In genomic region chr7:78895021-78895652, GRCm38 (mm10) we compare ENCODE assay signal across 8 mouse cellular contexts. TPM values are rescaled to one million over a fixed set of nuclear protein-coding genes. Genes with fewer than 3 reads are reported as not detected.
DNase-seq lines count a peak whose midpoint lies in the region; ATAC-seq lines count a peak whose summit lies in the region.

No protein-coding gene starts in this region.

- peaks cover 14% of the 10 kb centered on the region for H3K36me3 ChIP-seq in heart, embryonic 10.5 days
- H3K36me3 ChIP-seq in liver, embryonic 11.5 days (ENCODE audit: control insufficient read depth, insufficient read depth, low read length) = peaks cover 9% of the 10 kb centered on the region; the same call in 1 of the 2 replicates

- H3K4me3 ChIP-seq in heart, embryonic 10.5 days = peak overlapping the region; percentile 91
- H3K4me3 ChIP-seq in liver, embryonic 11.5 days (ENCODE audit: low read depth, low read length) = peak overlapping the region; percentile 84

- H3K4me2 ChIP-seq in liver, embryonic 11.5 days = peak overlapping the region; percentile 92

- peaks cover 5% of the 10 kb centered on the region for H3K27me3 ChIP-seq in heart, embryonic 10.5 days (ENCODE audit: insufficient read depth, poor library complexity, severe bottlenecking)
- 0 out of 2 replicates have a peak, but pooled peaks cover 2% of the 10 kb centered on the region for H3K27me3 ChIP-seq in liver, embryonic 11.5 days (replicated peaks; ENCODE audit: control insufficient read depth, insufficient read depth, low read length)

- 54% methylated on average over 13 of the region's 13 CpGs for WGBS in heart, embryonic 10.5 days
- WGBS in liver, embryonic 11.5 days = 34% methylated on average over 13 of the region's 13 CpGs

- no peak for ATAC-seq in liver, embryonic 11.5 days (replicated peaks; ENCODE audit: low FRiP score)

- H3K4me1 ChIP-seq in heart, embryonic 10.5 days = peaks cover 16% of the 10 kb centered on the region
- peaks cover 17% of the 10 kb centered on the region for H3K4me1 ChIP-seq in liver, embryonic 11.5 days (replicated peaks; ENCODE audit: control insufficient read depth, insufficient read depth, low read length)

- H3K9ac ChIP-seq in liver, embryonic 11.5 days (ENCODE audit: low read depth, low read length) = peak overlapping the region; percentile 47; the same call in 1 of the 2 replicates

- no peak for DNase-seq in heart, embryonic 10.5 days (ENCODE audit: low spot score)
- no peak for DNase-seq in heart, adult 8-10 months (ENCODE audit: low spot score)
- DNase-seq in thymus, postnatal 14 days = peak; percentile 13
- no peak for DNase-seq in thymus, postnatal 0 days (ENCODE audit: low spot score)
- no peak for DNase-seq in liver, embryonic 11.5 days (ENCODE audit: low spot score)
- peak; percentile 75 for DNase-seq in yolk sac, embryonic 10.5 days (ENCODE audit: low spot score)
- no peak for DNase-seq in c-Kit-positive CD71-positive TER-119-positive erythroid progenitor cells, embryonic 14.5 days (ENCODE audit: low spot score)
- no peak for DNase-seq in left cerebral cortex, adult 18-20 months (ENCODE audit: low spot score in 2 of 2)

- H3K9me3 ChIP-seq in heart, embryonic 10.5 days = no peaks in the 10 kb centered on the region
- H3K9me3 ChIP-seq in liver, embryonic 11.5 days (ENCODE audit: control insufficient read depth, low read length) = no peaks in the 10 kb centered on the region

- H3K27ac ChIP-seq in heart, embryonic 10.5 days = peak overlapping the region; percentile 90
- 0 out of 2 replicates have a peak overlapping the region, but pooled peaks have one; percentile 7 for H3K27ac ChIP-seq in liver, embryonic 11.5 days (ENCODE audit: low read depth, low read length)

RNA-seq across cellular contexts. Expression of gene Aen, which starts 0.5 kb away (rescaled TPM):
- 51.0 and 57.4 TPM in 2 replicates for polyA plus RNA-seq in heart, embryonic 10.5 days (2016; fragmentation: Nextera tagmentation; extraction: Ambion mirVana)
- 10 to 100 TPM; 32.7 to 39.3 (median 35.5) TPM for total RNA-seq in heart, adult 8-10 months (2022)
- polyA plus RNA-seq in thymus, postnatal 0 days (2015; fragmentation: Nextera tagmentation; extraction: Ambion mirVana) = 45.4 and 45.7 TPM in 2 replicates
- polyA plus RNA-seq in liver, embryonic 11.5 days (2014; fragmentation: Nextera tagmentation; extraction: Ambion mirVana) = 50.8 and 55.3 TPM in 2 replicates
- total RNA-seq in left cerebral cortex, adult 18-20 months (2021) = 10 to 100 TPM; 21.5 to 25.5 TPM

RNA-seq across cellular contexts. Expression of gene Isg20, which starts 18.1 kb away (rescaled TPM):
- polyA plus RNA-seq in heart, embryonic 10.5 days (2016; fragmentation: Nextera tagmentation; extraction: Ambion mirVana) = 0.67 and 0.68 TPM in 2 replicates
- total RNA-seq in heart, adult 8-10 months (2022) = 1 to 10 TPM; 1.8 to 7.5 (median 5.4) TPM
- polyA plus RNA-seq in thymus, postnatal 0 days (2015; fragmentation: Nextera tagmentation; extraction: Ambion mirVana) = 136 and 152 TPM in 2 replicates
- 3.7 and 5.8 TPM in 2 replicates for polyA plus RNA-seq in liver, embryonic 11.5 days (2014; fragmentation: Nextera tagmentation; extraction: Ambion mirVana)
- total RNA-seq in left cerebral cortex, adult 18-20 months (2021) = 1 to 10 TPM in 1 of 2 experiments, under 1 TPM in 1; 0.91 to 1.4 TPM

RNA-seq across cellular contexts. Expression of gene Det1, which starts 48.1 kb away (rescaled TPM):
- polyA plus RNA-seq in heart, embryonic 10.5 days (2016; fragmentation: Nextera tagmentation; extraction: Ambion mirVana) = 13.3 and 16.7 TPM in 2 replicates
- total RNA-seq in heart, adult 8-10 months (2022) = 10 to 100 TPM; 13.5 to 16.7 (median 15.1) TPM
- 21.4 and 22.5 TPM in 2 replicates for polyA plus RNA-seq in thymus, postnatal 0 days (2015; fragmentation: Nextera tagmentation; extraction: Ambion mirVana)
- polyA plus RNA-seq in liver, embryonic 11.5 days (2014; fragmentation: Nextera tagmentation; extraction: Ambion mirVana) = 19.7 and 22.4 TPM in 2 replicates
- 1 to 10 TPM; 5.4 to 6.2 TPM for total RNA-seq in left cerebral cortex, adult 18-20 months (2021)

Comparison
In these comparisons a context has a peak if more than half of its experiments do, and no peak if none do; other contexts are left out.
1. DNase-seq: peak in thymus, postnatal 14 days (single experiment) and yolk sac, embryonic 10.5 days (single experiment); none in heart, embryonic 10.5 days (single experiment), heart, adult 8-10 months (single experiment), thymus, postnatal 0 days (single experiment), liver, embryonic 11.5 days (single experiment), c-Kit-positive CD71-positive TER-119-positive erythroid progenitor cells, embryonic 14.5 days (single experiment) and left cerebral cortex, adult 18-20 months (0 of 2).
2. RNA of gene Isg20, which starts 18.1 kb away (polyA plus RNA-seq): 136 to 152 TPM in thymus, postnatal 0 days; 3.7 to 5.8 TPM in liver, embryonic 11.5 days and 0.67 to 0.68 TPM in heart, embryonic 10.5 days; every median in the first group is over 10 times any median in the second.